Mouse (Mus musculus) liver, embryonic 11.5 days (tissue): ENCODE results near the gene Gmppb. TPM values are rescaled to one million over a fixed set of nuclear protein-coding genes. Genes with fewer than 3 reads are reported as not detected.

ENCODE experiments used
- ATAC-seq: fragments of 200-750 bp; cut with Nextera tagmentation; replicated peaks from 2 replicates; pipeline ENCODE4 v1.8.0; 2017; ENCODE audit warnings: moderate number of reproducible peaks, mild to moderate bottlenecking, moderate TSS enrichment, moderate library complexity; ENCODE audit not compliant: low FRiP score
- DNase-seq: peaks from one replicate; pipeline ENCODE4 v3.0.0-alpha.2; 2017; ENCODE audit warnings: low spot score
- H3K27ac ChIP-seq: fragments of 300-500 bp; sonication (generic); 2 replicates; pipeline ENCODE4 v1.5.1; 2014; ENCODE audit warnings: mild to moderate bottlenecking, low read depth, low read length, control low read depth
- H3K27me3 ChIP-seq: fragments of 300-500 bp; sonication (generic); replicated peaks from 2 replicates; pipeline ENCODE4 v1.6.1; 2014; ENCODE audit warnings: low read length, mixed read lengths; ENCODE audit not compliant: control insufficient read depth, insufficient read depth
- H3K36me3 ChIP-seq: fragments of 300-500 bp; sonication (generic); 2 replicates; pipeline ENCODE4 v1.6.1; 2014; ENCODE audit warnings: mild to moderate bottlenecking, low read length, moderate library complexity, mixed read lengths; ENCODE audit not compliant: control insufficient read depth, insufficient read depth
- H3K4me1 ChIP-seq: fragments of 300-500 bp; sonication (generic); replicated peaks from 2 replicates; pipeline ENCODE4 v1.6.1; 2014; ENCODE audit warnings: low read length, mixed read lengths; ENCODE audit not compliant: control insufficient read depth, insufficient read depth
- H3K4me2 ChIP-seq: fragments of 300-500 bp; sonication (generic); 2 replicates; pipeline ENCODE4 v1.6.1; 2014; ENCODE audit warnings: mild to moderate bottlenecking, control low read depth, moderate library complexity
- H3K4me3 ChIP-seq: fragments of 300-500 bp; sonication (generic); 2 replicates; pipeline ENCODE4 v1.5.1; 2014; ENCODE audit warnings: low read depth, low read length, control low read depth
- H3K9ac ChIP-seq: fragments of 300-500 bp; sonication (generic); 2 replicates; pipeline ENCODE4 v1.6.1; 2014; ENCODE audit warnings: low read depth, low read length, control low read depth
- H3K9me3 ChIP-seq: fragments of 300-500 bp; sonication (generic); 2 replicates; pipeline ENCODE4 v1.6.1; 2016; ENCODE audit warnings: low read length, inconsistent platforms, mixed read lengths; ENCODE audit not compliant: control insufficient read depth
- WGBS: fragments of 180-500 bp; shearing (Covaris S2); extraction: QIAGEN DNeasy Blood & Tissue Kit; methylation state at CpG from one replicate; pipeline ENCODE4 v1.1.7; 2014; 5-methylcytosine and 5-hydroxymethylcytosine counted together
- polyA plus RNA-seq: library from polyadenylated mRNA; unstranded; fragments of >200 nt; fragmentation: Nextera tagmentation; extraction: Ambion mirVana; gene quantifications from 2 replicates; pipeline ENCODE4 v1.2.1, GENCODE M21; 2014

The Gmppb gene
- polyA plus RNA-seq, 1 experiment from 2014 or later: 26.5 TPM

DNA sequence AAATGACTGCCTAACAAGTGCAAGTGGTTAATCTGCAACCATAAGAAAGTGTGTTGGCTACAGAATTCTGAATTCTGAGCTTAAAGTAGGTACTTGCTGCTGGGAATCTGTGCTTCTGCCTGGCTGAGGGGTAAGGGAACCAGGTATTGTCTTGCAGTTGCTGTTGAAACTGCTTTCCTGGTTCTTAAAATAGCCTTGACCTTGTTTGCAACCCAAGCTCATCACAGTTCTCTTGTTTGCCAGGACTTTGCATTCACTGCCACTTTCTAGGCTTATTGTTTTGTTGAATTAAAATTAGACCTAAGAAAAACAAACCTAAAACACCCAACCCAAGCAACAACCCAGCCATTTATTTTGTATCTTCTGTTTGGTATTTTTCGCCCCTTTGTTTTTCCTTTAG lies 28.3 kb upstream of the Gmppb start:
- no peaks in the 10 kb centered on the region for H3K27me3 ChIP-seq
- H3K4me1 ChIP-seq: no peaks in the 10 kb centered on the region
- H3K36me3 ChIP-seq: peaks cover 11% of the 10 kb centered on the region
- no peak overlapping the region for H3K4me2 ChIP-seq
- no peak overlapping the region for H3K4me3 ChIP-seq
- no peaks in the 10 kb centered on the region for H3K9me3 ChIP-seq
- ATAC-seq: no peak
- no peak overlapping the region for H3K9ac ChIP-seq
- 93% methylated on average over 1 of the region's 1 CpGs for WGBS
- no peak overlapping the region for H3K27ac ChIP-seq
- no peak for DNase-seq

GRCm38 (mm10) chr9:108023216-108023615 lies 25.8 kb upstream of the Gmppb start:
- no peak overlapping the region for H3K4me2 ChIP-seq
- no peaks in the 10 kb centered on the region for H3K27me3 ChIP-seq
- H3K9ac ChIP-seq: no peak overlapping the region
- no peaks in the 10 kb centered on the region for H3K4me1 ChIP-seq
- no peak overlapping the region for H3K27ac ChIP-seq
- DNase-seq: no peak
- no peak overlapping the region for H3K4me3 ChIP-seq
- peaks cover 27% of the 10 kb centered on the region for H3K36me3 ChIP-seq
- H3K9me3 ChIP-seq: no peaks in the 10 kb centered on the region
- 88% methylated on average over 3 of the region's 3 CpGs for WGBS
- no peak for ATAC-seq

DNA sequence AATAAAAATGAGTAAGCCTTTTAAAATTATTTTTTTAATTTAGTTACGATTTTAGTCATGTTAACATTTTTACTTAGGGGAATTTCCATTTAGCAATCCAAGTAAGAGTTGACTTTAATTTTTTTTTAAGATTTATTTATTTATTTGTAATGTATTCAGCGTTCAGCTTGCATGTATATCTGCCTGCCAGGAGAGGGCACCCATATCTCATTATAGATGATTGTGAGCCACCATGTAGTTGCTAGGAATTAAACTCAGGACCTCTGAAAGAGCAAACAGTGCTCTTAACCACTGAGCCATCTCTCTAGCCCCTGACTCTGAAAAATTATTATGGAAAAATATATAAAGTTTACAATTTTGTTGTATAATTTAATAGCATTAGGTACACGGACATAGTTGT lies 22.5 kb upstream of the Gmppb start:
- H3K36me3 ChIP-seq: peaks cover 28% of the 10 kb centered on the region
- no peak overlapping the region for H3K4me2 ChIP-seq
- H3K4me3 ChIP-seq: no peak overlapping the region
- H3K4me1 ChIP-seq: no peaks in the 10 kb centered on the region
- no peak overlapping the region for H3K9ac ChIP-seq
- WGBS: 88% methylated on average over 3 of the region's 3 CpGs
- DNase-seq (no peak), ATAC-seq (no peak)
- no peaks in the 10 kb centered on the region for H3K9me3 ChIP-seq
- no peaks in the 10 kb centered on the region for H3K27me3 ChIP-seq
- H3K27ac ChIP-seq: no peak overlapping the region

DNA sequence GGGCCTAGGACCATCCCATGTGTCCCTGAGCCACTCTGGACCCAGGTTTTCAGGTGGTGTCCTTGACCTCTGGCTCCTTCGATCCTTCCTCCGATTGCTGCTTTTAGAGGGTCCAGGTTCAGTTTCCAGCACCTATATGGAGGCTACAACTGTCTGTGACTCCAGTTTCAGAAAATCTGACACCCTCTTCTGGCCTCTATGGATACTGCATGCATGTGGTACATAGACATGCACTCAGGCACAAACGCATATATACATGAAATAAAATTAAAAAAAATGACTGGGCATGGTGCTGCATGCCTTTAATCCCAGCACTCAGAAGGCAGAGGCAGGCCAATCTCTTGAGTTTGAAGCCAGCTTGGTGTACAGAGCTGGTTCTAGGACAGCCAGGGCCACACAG lies 21.2 kb upstream of the Gmppb start:
- 94% methylated on average over 3 of the region's 3 CpGs for WGBS
- H3K9ac ChIP-seq: no peak overlapping the region
- H3K4me2 ChIP-seq: no peak overlapping the region
- H3K36me3 ChIP-seq: peaks cover 35% of the 10 kb centered on the region
- no peaks in the 10 kb centered on the region for H3K4me1 ChIP-seq
- H3K27me3 ChIP-seq: no peaks in the 10 kb centered on the region
- no peak overlapping the region for H3K4me3 ChIP-seq
- no peak overlapping the region for H3K27ac ChIP-seq
- DNase-seq (no peak), ATAC-seq (no peak)
- no peaks in the 10 kb centered on the region for H3K9me3 ChIP-seq

- no peak for DNase-seq
- Histone ChIP-seq H3K4me3 (no peak overlapping the region), H3K36me3 (peaks cover 24% of the 10 kb centered on the region), H3K9me3 (no peaks in the 10 kb centered on the region), H3K27me3 (no peaks in the 10 kb centered on the region), H3K4me1 (peaks cover 6% of the 10 kb centered on the region), H3K9ac (no peak overlapping the region), H3K4me2 (no peak overlapping the region), H3K27ac (no peak overlapping the region)
- WGBS: 87% methylated on average over 5 of the region's 5 CpGs
- no peak for ATAC-seq
These were observed 16.9 kb upstream of the Gmppb start for GRCm38 (mm10) chr9:108032126-108032525.

DNA sequence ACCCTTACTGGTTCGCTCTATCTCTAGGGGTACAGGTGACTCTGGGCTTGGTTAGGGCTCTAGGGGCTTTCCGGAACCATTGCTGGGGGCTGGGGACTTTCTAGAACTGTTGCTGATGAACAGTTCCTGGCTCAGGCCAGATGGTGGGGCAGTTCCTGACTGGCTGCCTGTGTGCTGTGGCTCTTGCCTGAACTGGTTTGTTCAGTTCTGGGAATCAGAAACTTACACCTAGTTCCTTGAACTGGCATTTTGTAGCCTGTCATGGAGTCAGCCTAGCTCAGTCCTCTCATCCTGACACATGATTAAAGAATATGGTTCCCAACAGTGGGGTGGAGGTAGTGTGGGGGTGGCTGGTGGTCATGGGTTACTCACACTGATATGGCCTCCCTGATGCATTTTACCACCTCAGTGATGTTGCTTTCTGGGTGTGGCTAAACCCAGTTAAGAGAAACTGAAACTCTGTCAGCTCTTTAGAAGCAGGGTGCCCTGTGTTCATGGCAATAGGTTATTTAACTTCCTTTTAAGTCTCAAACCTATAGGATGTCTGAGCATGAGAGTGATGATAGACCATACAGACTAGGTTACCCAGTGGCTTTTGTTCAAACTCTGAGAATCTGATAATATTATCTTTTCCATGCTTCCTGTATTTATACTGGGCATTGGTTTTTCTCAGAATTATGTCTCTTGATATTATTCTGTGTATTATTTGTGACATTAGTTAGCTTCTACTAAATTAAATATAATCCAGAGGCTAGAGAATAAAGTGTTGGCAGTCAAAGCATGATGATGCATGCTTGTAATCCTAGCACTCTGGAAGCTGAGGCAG lies 13.5 kb upstream of the Gmppb start:
- Histone ChIP-seq H3K9me3 (no peaks in the 10 kb centered on the region), H3K4me2 (no peak overlapping the region), H3K4me3 (no peak overlapping the region), H3K27ac (no peak overlapping the region), H3K27me3 (no peaks in the 10 kb centered on the region), H3K4me1 (peaks cover 6% of the 10 kb centered on the region), H3K9ac (no peak overlapping the region), H3K36me3 (peaks cover 16% of the 10 kb centered on the region)
- no peak for DNase-seq
- 0 out of 2 replicates have a peak, but pooled peaks have one; percentile 36 for ATAC-seq
- WGBS: 96% methylated on average over 2 of the region's 2 CpGs

- 92% methylated on average over 8 of the region's 8 CpGs for WGBS
- Histone ChIP-seq H3K4me2 (no peak overlapping the region), H3K36me3 (peaks cover 28% of the 10 kb centered on the region), H3K27me3 (no peaks in the 10 kb centered on the region), H3K27ac (no peak overlapping the region), H3K9ac (no peak overlapping the region), H3K4me1 (peaks cover 24% of the 10 kb centered on the region), H3K4me3 (no peak overlapping the region), H3K9me3 (no peaks in the 10 kb centered on the region)
- no peak for ATAC-seq
- no peak for DNase-seq
These were observed 4.1 kb upstream of the Gmppb start for GRCm38 (mm10) chr9:108044751-108045492.

- Histone ChIP-seq H3K9ac (no peak overlapping the region), H3K4me3 (no peak overlapping the region), H3K27ac (no peak overlapping the region), H3K9me3 (no peaks in the 10 kb centered on the region), H3K27me3 (no peaks in the 10 kb centered on the region), H3K4me2 (no peak overlapping the region), H3K4me1 (peaks cover 28% of the 10 kb centered on the region), H3K36me3 (peaks cover 30% of the 10 kb centered on the region)
- DNase-seq (no peak), ATAC-seq (no peak)
- WGBS: 93% methylated on average over 4 of the region's 4 CpGs
These were observed 2.5 kb upstream of the Gmppb start for GRCm38 (mm10) chr9:108046582-108046981.
